10 mouse cellular contexts compared by ENCODE assay signal in the genomic region with DNA sequence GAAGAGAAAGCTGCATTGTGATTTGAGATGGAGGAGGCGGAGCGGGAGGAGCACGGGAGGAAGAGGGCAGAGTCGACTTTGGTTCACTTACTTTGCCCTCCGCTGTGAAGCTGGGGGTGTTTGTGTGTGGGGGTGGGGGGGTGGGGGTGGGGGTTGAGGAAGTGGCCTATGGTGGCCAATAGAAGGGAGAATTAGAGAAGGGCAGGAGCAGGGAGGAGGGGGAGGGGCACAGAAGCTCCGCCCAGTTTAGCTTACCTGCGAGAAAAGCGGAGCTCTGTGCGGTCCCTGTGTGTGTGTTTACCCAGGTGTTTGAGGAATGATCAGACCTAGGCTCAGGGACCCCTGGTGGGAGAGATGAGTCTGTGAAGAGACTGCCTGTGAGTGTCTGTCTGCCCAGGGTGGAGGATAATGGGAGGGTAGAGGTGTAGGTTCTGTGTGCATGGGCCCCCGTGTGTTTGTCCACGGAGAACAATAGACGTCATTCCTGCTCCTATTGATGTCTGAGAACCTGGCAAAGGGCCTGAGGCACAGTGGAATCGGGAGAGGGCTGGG. TPM values are rescaled to one million over a fixed set of nuclear protein-coding genes. Genes with fewer than 3 reads are reported as not detected.
DNase-seq lines count a peak whose midpoint lies in the region; ATAC-seq lines count a peak whose summit lies in the region.
"Had no signal": no experiment of that assay in that cellular context is flagged by ENCODE, and none has a peak within 500 bp of the region (broad histone marks: within the 10 kb centered on the region; RNA-seq: fewer than 3 reads in every experiment).

No protein-coding gene starts in this region.

- no peaks in the 10 kb centered on the region for H3K9me3 ChIP-seq in heart, embryonic 15.5 days (replicated peaks)
- H3K9me3 ChIP-seq in embryonic facial prominence, embryonic 15.5 days (replicated peaks), result no peaks in the 10 kb centered on the region

- ATAC-seq in heart, embryonic 15.5 days (replicated peaks; ENCODE audit: insufficient number of reproducible peaks, insufficient read depth, low FRiP score, low read depth), result 0 out of 2 replicates have a peak, but pooled peaks have one; percentile 4
- ATAC-seq in embryonic facial prominence, embryonic 15.5 days (ENCODE audit: insufficient number of reproducible peaks, low FRiP score, low TSS enrichment, low read depth), result no peak
- ATAC-seq in CD4-positive, CD25-positive, alpha-beta regulatory T cell, adult 4 months, result no peak

- WGBS in heart, embryonic 15.5 days, result 40% methylated on average over 13 of the region's 13 CpGs
- 29% methylated on average over 13 of the region's 13 CpGs for WGBS in embryonic facial prominence, embryonic 15.5 days

- peaks cover 28% of the 10 kb centered on the region for H3K36me3 ChIP-seq in heart, embryonic 15.5 days
- H3K36me3 ChIP-seq in embryonic facial prominence, embryonic 15.5 days, result peaks cover 26% of the 10 kb centered on the region

- no peak for DNase-seq in heart, adult 18-20 months
- peak; percentile 75 to 86 for DNase-seq in kidney, postnatal 36 days
- peak; percentile 66 to 74 for DNase-seq in lung, postnatal 4 days
- no peak for DNase-seq in cerebellum, adult 9-10 months
- DNase-seq in gastrocnemius, postnatal 36 days, result no peak
- DNase-seq: gastrocnemius, postnatal 10 days; layer of hippocampus, adult 9-11 months had no signal

- peak overlapping the region; percentile 33; the same call in 1 of the 2 replicates for H3K27ac ChIP-seq in heart, embryonic 15.5 days
- 0 out of 2 replicates have a peak overlapping the region, but pooled peaks have one; percentile 17 for H3K27ac ChIP-seq in embryonic facial prominence, embryonic 15.5 days (replicated peaks)

- peaks cover 74% of the 10 kb centered on the region for H3K4me1 ChIP-seq in heart, embryonic 15.5 days (replicated peaks)
- peaks cover 20% of the 10 kb centered on the region for H3K4me1 ChIP-seq in embryonic facial prominence, embryonic 15.5 days

- H3K4me3 ChIP-seq in heart, embryonic 15.5 days, result no peak overlapping the region
- no peak overlapping the region for H3K4me3 ChIP-seq in embryonic facial prominence, embryonic 15.5 days (replicated peaks)

- intact Hi-C loops in gastrocnemius, postnatal 36 days (cut with DNase I), result no loop called here

- no peak overlapping the region for H3K4me2 ChIP-seq in heart, embryonic 15.5 days
- no peak overlapping the region for H3K4me2 ChIP-seq in embryonic facial prominence, embryonic 15.5 days (replicated peaks)

- H3K9ac ChIP-seq in heart, embryonic 15.5 days, result no peak overlapping the region
- no peak overlapping the region for H3K9ac ChIP-seq in embryonic facial prominence, embryonic 15.5 days

- H3K27me3 ChIP-seq in heart, embryonic 15.5 days, result no peaks in the 10 kb centered on the region
- no peaks in the 10 kb centered on the region for H3K27me3 ChIP-seq in embryonic facial prominence, embryonic 15.5 days

RNA-seq across cellular contexts. Expression of gene Cfap45, which starts 10.1 kb away (rescaled TPM):
- 2.3 and 3.3 TPM in 2 replicates for polyA plus RNA-seq in heart, embryonic 15.5 days (2015; fragmentation: Nextera tagmentation; extraction: Ambion mirVana)
- 1 to 10 TPM in 1 of 2 experiments, not detected in 1; 1.2 TPM for total RNA-seq in heart, adult 18-20 months (2021)
- 12.2 and 18.7 TPM in 2 replicates for polyA plus RNA-seq in embryonic facial prominence, embryonic 15.5 days (2015; fragmentation: Nextera tagmentation; extraction: Ambion mirVana)
- polyA plus RNA-seq in CD4-positive, CD25-positive, alpha-beta regulatory T cell, adult 4 months (2017; shearing (Covaris generic)), result under 1 TPM in 1 of 2 experiments, not detected in 1; 0.69 TPM
- total RNA-seq in gastrocnemius, postnatal 36 days (2021), result under 1 TPM in 1 of 2 experiments, not detected in 1; 0.33 TPM

RNA-seq across cellular contexts. Expression of gene Tagln2, which starts 10.7 kb away (rescaled TPM):
- polyA plus RNA-seq in heart, embryonic 15.5 days (2015; fragmentation: Nextera tagmentation; extraction: Ambion mirVana), result 276 and 327 TPM in 2 replicates
- total RNA-seq in heart, adult 18-20 months (2021), result 10 to 100 TPM; 56.8 to 58.8 TPM
- 260 and 286 TPM in 2 replicates for polyA plus RNA-seq in embryonic facial prominence, embryonic 15.5 days (2015; fragmentation: Nextera tagmentation; extraction: Ambion mirVana)
- 100 to 1,000 TPM; 226 to 278 TPM for polyA plus RNA-seq in CD4-positive, CD25-positive, alpha-beta regulatory T cell, adult 4 months (2017; shearing (Covaris generic))
- 10 to 100 TPM; 20.4 to 23.5 TPM for total RNA-seq in gastrocnemius, postnatal 36 days (2021)

RNA-seq across cellular contexts. Expression of gene Igsf9, which starts 28.9 kb away (rescaled TPM):
- 2.9 and 7.7 TPM in 2 replicates for polyA plus RNA-seq in heart, embryonic 15.5 days (2015; fragmentation: Nextera tagmentation; extraction: Ambion mirVana)
- total RNA-seq in heart, adult 18-20 months (2021), result under 1 TPM; 0.28 to 0.45 TPM
- 58.4 and 61.0 TPM in 2 replicates for polyA plus RNA-seq in embryonic facial prominence, embryonic 15.5 days (2015; fragmentation: Nextera tagmentation; extraction: Ambion mirVana)
- polyA plus RNA-seq in CD4-positive, CD25-positive, alpha-beta regulatory T cell, adult 4 months (2017; shearing (Covaris generic)), result 1 to 10 TPM in 1 of 2 experiments, not detected in 1; 1.1 TPM
- total RNA-seq in gastrocnemius, postnatal 36 days (2021), result under 1 TPM; 0.36 to 0.59 TPM

RNA-seq across cellular contexts. Expression of gene Slamf9, which starts 35.3 kb away (rescaled TPM):
- 0.83 and 1.1 TPM in 2 replicates for polyA plus RNA-seq in heart, embryonic 15.5 days (2015; fragmentation: Nextera tagmentation; extraction: Ambion mirVana)
- total RNA-seq in heart, adult 18-20 months (2021), result 1 to 10 TPM; 1.2 to 2.2 TPM
- 0.85 and 1.2 TPM in 2 replicates for polyA plus RNA-seq in embryonic facial prominence, embryonic 15.5 days (2015; fragmentation: Nextera tagmentation; extraction: Ambion mirVana)
- not detected for polyA plus RNA-seq in CD4-positive, CD25-positive, alpha-beta regulatory T cell, adult 4 months (2017; shearing (Covaris generic))
- total RNA-seq in gastrocnemius, postnatal 36 days (2021), result under 1 TPM; 0.20 to 0.33 TPM

RNA-seq across cellular contexts. Expression of gene Vsig8, which starts 45.2 kb away (rescaled TPM):
- 0.34 and 0.55 TPM in 2 replicates for polyA plus RNA-seq in heart, embryonic 15.5 days (2015; fragmentation: Nextera tagmentation; extraction: Ambion mirVana)
- total RNA-seq in heart, adult 18-20 months (2021), result not detected
- polyA plus RNA-seq in embryonic facial prominence, embryonic 15.5 days (2015; fragmentation: Nextera tagmentation; extraction: Ambion mirVana), result 7.7 and 10.9 TPM in 2 replicates
- polyA plus RNA-seq in CD4-positive, CD25-positive, alpha-beta regulatory T cell, adult 4 months (2017; shearing (Covaris generic)), result not detected
- not detected for total RNA-seq in gastrocnemius, postnatal 36 days (2021)
- total RNA-seq: gastrocnemius, postnatal 10 days had no signal

Comparison
In these comparisons a context has a peak if more than half of its experiments do, and no peak if none do; other contexts are left out.
1. DNase-seq: peak in kidney, postnatal 36 days (2 of 2) and lung, postnatal 4 days (2 of 2); none in heart, adult 18-20 months (0 of 2), cerebellum, adult 9-10 months (single experiment) and gastrocnemius, postnatal 36 days (0 of 2).